Mouse (Mus musculus): ENCODE results near the gene Rbm28. TPM values are rescaled to one million over a fixed set of nuclear protein-coding genes. Genes with fewer than 3 reads are reported as not detected.

Gene Rbm28
- polyA plus RNA-seq, 1 experiment from 2014 or later = 54.6 TPM

DNA sequence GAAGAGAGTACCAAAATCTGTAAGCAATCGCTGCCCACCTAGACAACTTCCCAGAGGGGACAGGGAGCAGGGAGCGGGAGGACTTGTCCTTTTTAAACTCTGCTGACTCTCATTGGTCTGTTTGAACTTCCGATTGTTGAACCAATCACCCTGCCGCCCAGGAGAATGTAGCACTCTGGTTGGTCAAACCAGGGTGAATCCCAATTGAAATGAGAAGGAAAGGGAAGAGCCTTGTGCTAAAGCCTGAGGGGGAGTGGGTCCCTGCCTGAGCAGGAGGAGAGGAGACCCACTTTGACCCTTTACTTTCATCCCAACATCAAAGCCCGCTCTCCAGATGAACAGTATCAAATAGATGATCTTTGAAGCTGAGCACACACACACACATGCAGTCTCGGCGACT lies 80.4 kb downstream of the Rbm28 start:
- Histone ChIP-seq H3K4me2 (no peak overlapping the region), H3K4me3 (ENCODE audit: low read depth, low read length) (no peak overlapping the region), H3K36me3 (ENCODE audit: control insufficient read depth, insufficient read depth, low read length) (no peaks in the 10 kb centered on the region), H3K9ac (ENCODE audit: low read depth, low read length) (no peak overlapping the region), H3K27ac (ENCODE audit: low read depth, low read length) (no peak overlapping the region), H3K9me3 (ENCODE audit: control insufficient read depth, low read length) (no peaks in the 10 kb centered on the region), H3K27me3 (replicated peaks; ENCODE audit: control insufficient read depth, insufficient read depth, low read length) (no peaks in the 10 kb centered on the region), H3K4me1 (replicated peaks; ENCODE audit: control insufficient read depth, insufficient read depth, low read length) (no peaks in the 10 kb centered on the region)
- 71% methylated on average over 7 of the region's 7 CpGs for WGBS
- no peak for ATAC-seq (replicated peaks; ENCODE audit: low FRiP score)
- DNase-seq (ENCODE audit: low spot score) = no peak

DNA sequence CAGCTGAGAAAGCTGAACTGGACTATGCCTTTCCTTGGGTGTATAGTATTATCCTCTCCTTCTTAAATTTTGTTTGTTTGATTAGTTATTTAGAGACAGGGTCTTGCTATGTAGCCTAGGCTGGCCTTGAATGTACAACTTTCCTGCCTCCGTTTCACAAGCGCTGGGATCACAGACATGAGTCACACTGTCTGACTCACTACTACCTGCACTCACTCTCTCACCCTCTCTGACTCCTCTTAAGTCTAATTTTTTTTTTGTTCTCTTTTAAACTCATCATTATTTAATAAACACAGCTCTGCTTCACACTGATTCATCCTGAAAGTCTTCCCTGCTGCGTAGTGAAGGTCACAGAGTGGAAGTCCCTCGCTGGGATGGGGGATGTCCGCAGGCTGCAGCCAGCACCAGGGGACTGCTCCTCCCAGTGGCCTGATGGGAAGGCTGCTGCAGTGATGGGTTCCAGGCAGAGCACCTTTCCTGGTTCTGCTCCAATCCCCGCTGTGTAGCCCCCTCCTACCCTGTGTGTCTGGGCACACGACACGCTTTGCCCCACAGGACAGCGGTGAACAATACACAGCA lies 81.9 kb downstream of the Rbm28 start:
- ATAC-seq (replicated peaks; ENCODE audit: low FRiP score) (no peak), DNase-seq (ENCODE audit: low spot score) (no peak)
- H3K27me3 ChIP-seq (replicated peaks; ENCODE audit: control insufficient read depth, insufficient read depth, low read length) = no peaks in the 10 kb centered on the region
- no peak overlapping the region for H3K4me2 ChIP-seq
- no peaks in the 10 kb centered on the region for H3K9me3 ChIP-seq (ENCODE audit: control insufficient read depth, low read length)
- H3K4me3 ChIP-seq (ENCODE audit: low read depth, low read length) = no peak overlapping the region
- WGBS = 48% methylated on average over 9 of the region's 9 CpGs
- H3K27ac ChIP-seq (ENCODE audit: low read depth, low read length) = no peak overlapping the region
- H3K4me1 ChIP-seq (replicated peaks; ENCODE audit: control insufficient read depth, insufficient read depth, low read length) = no peaks in the 10 kb centered on the region
- H3K9ac ChIP-seq (ENCODE audit: low read depth, low read length) = no peak overlapping the region
- H3K36me3 ChIP-seq (ENCODE audit: control insufficient read depth, insufficient read depth, low read length) = no peaks in the 10 kb centered on the region

DNA sequence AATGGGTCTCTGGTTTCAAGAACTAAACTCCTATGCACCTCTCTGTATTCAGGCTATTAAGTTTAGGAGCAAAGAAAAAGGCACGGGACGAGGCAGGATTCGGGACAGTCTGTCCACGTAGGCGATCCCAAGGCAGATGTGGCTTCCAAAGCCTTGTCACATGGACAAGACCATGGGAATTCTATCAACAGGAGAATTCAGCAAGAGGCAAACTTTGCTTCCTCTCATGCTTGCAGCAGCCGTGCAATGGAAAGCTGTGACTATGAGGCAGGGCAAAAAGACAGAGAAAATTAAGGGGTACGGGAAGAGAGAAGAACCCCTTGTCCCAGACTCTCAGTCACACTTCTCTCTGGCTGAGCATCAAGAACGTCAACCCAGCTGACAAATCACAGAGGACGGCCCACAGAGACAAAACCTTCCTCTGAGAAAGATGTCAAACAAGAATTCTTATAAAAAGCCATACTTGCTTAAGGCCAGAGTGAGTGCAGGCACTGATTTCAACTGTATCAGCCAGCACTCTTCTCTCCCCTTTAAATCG lies 82.9 kb downstream of the Rbm28 start:
- no peaks in the 10 kb centered on the region for H3K4me1 ChIP-seq (replicated peaks; ENCODE audit: control insufficient read depth, insufficient read depth, low read length)
- DNase-seq (ENCODE audit: low spot score) (no peak), ATAC-seq (replicated peaks; ENCODE audit: low FRiP score) (no peak)
- no peak overlapping the region for H3K4me2 ChIP-seq
- no peaks in the 10 kb centered on the region for H3K9me3 ChIP-seq (ENCODE audit: control insufficient read depth, low read length)
- no peaks in the 10 kb centered on the region for H3K36me3 ChIP-seq (ENCODE audit: control insufficient read depth, insufficient read depth, low read length)
- WGBS = 77% methylated on average over 10 of the region's 10 CpGs
- no peaks in the 10 kb centered on the region for H3K27me3 ChIP-seq (replicated peaks; ENCODE audit: control insufficient read depth, insufficient read depth, low read length)
- no peak overlapping the region for H3K27ac ChIP-seq (ENCODE audit: low read depth, low read length)
- no peak overlapping the region for H3K4me3 ChIP-seq (ENCODE audit: low read depth, low read length)
- H3K9ac ChIP-seq (ENCODE audit: low read depth, low read length) = no peak overlapping the region

DNA sequence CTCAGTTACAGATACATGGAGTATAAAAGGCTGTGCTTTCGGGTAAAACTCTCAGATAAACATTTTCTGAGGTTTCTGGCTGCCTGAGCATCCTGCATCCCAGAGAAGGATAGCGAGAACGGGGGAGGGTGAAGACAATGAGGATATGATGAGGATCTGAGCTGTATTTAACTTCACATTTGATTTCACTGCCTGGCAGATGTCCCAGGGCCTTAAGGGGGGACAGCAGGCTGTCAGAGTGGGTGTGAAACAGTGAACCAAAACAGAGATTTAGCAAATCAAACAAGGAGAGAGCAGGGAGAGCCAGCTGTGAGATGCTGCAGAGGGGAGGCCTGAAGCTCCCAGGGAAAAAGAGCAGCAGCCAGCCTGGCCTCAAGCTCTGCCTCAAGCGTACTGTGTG lies 85.5 kb downstream of the Rbm28 start:
- DNase-seq (ENCODE audit: low spot score) = no peak
- no peak for ATAC-seq (replicated peaks; ENCODE audit: low FRiP score)
- no peaks in the 10 kb centered on the region for H3K27me3 ChIP-seq (replicated peaks; ENCODE audit: control insufficient read depth, insufficient read depth, low read length)
- 62% methylated on average over 4 of the region's 4 CpGs for WGBS
- H3K27ac ChIP-seq (ENCODE audit: low read depth, low read length) = no peak overlapping the region
- no peak overlapping the region for H3K9ac ChIP-seq (ENCODE audit: low read depth, low read length)
- H3K4me3 ChIP-seq (ENCODE audit: low read depth, low read length) = no peak overlapping the region
- no peak overlapping the region for H3K4me2 ChIP-seq
- no peaks in the 10 kb centered on the region for H3K36me3 ChIP-seq (ENCODE audit: control insufficient read depth, insufficient read depth, low read length)
- no peaks in the 10 kb centered on the region for H3K9me3 ChIP-seq (ENCODE audit: control insufficient read depth, low read length)
- no peaks in the 10 kb centered on the region for H3K4me1 ChIP-seq (replicated peaks; ENCODE audit: control insufficient read depth, insufficient read depth, low read length)

DNA sequence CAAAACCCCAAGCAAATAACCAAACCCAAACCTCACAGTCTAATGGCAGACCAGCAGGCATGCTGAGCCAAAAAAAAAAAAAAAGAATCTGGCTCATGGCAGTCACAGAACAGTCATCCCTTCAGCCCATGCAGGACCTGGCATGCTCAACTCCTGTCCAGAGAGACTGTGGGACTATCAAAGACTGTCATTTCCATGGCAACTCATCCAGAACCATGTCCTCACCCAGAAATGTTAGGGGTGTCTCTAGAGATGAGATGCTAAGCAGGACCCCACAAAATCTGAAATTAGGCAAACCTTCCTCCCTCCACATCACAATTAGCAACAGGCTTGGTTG lies 90.7 kb downstream of the Rbm28 start:
- no peaks in the 10 kb centered on the region for H3K36me3 ChIP-seq (ENCODE audit: control insufficient read depth, insufficient read depth, low read length)
- no peak overlapping the region for H3K9ac ChIP-seq (ENCODE audit: low read depth, low read length)
- ATAC-seq (replicated peaks; ENCODE audit: low FRiP score) (no peak), DNase-seq (ENCODE audit: low spot score) (no peak)
- no peak overlapping the region for H3K27ac ChIP-seq (ENCODE audit: low read depth, low read length)
- no peaks in the 10 kb centered on the region for H3K27me3 ChIP-seq (replicated peaks; ENCODE audit: control insufficient read depth, insufficient read depth, low read length)
- no peak overlapping the region for H3K4me2 ChIP-seq
- H3K4me1 ChIP-seq (replicated peaks; ENCODE audit: control insufficient read depth, insufficient read depth, low read length) = no peaks in the 10 kb centered on the region
- H3K4me3 ChIP-seq (ENCODE audit: low read depth, low read length) = no peak overlapping the region
- no peaks in the 10 kb centered on the region for H3K9me3 ChIP-seq (ENCODE audit: control insufficient read depth, low read length)

Small RNAs within 50 kb of the gene (microRNA-seq; reads per million reads assigned to microRNA genes)
- not detected for gene Gm24303 (ENCODE audit: borderline number of aligned reads)

Other genes with a start within 250 kb of the Rbm28 start
- gene Lep, start 104.8 kb downstream of the Rbm28 start, polyA plus RNA-seq (2014; fragmentation: Nextera tagmentation; extraction: Ambion mirVana) = not detected in 2 replicates
- 0.34 and 0.55 TPM in 2 replicates for gene Prrt4, start 14.6 kb upstream of the Rbm28 start, polyA plus RNA-seq (2014; fragmentation: Nextera tagmentation; extraction: Ambion mirVana)
- gene Impdh1, start 51.4 kb upstream of the Rbm28 start, polyA plus RNA-seq (2014; fragmentation: Nextera tagmentation; extraction: Ambion mirVana) = 26.5 and 26.7 TPM in 2 replicates
- gene Hilpda, start 107.5 kb upstream of the Rbm28 start, polyA plus RNA-seq (2014; fragmentation: Nextera tagmentation; extraction: Ambion mirVana) = 34.2 and 35.3 TPM in 2 replicates
- 0.47 and 0.58 TPM in 2 replicates for gene Fam71f2, start 114.6 kb upstream of the Rbm28 start, polyA plus RNA-seq (2014; fragmentation: Nextera tagmentation; extraction: Ambion mirVana)
- gene Fam71f1, start 154.1 kb upstream of the Rbm28 start, polyA plus RNA-seq (2014; fragmentation: Nextera tagmentation; extraction: Ambion mirVana) = 0.25 TPM in 1 of 2 replicates, not detected in the other
- 197 and 222 TPM in 2 replicates for gene Calu, start 183.1 kb upstream of the Rbm28 start, polyA plus RNA-seq (2014; fragmentation: Nextera tagmentation; extraction: Ambion mirVana)
- gene Opn1sw, start 223.5 kb upstream of the Rbm28 start, polyA plus RNA-seq (2014; fragmentation: Nextera tagmentation; extraction: Ambion mirVana) = 0.36 and 0.53 TPM in 2 replicates
- 4.1 and 5.6 TPM in 2 replicates for gene Ccdc136, start 231.3 kb upstream of the Rbm28 start, polyA plus RNA-seq (2014; fragmentation: Nextera tagmentation; extraction: Ambion mirVana)